Mouse (Mus musculus) olfactory bulb, adult 2 months (tissue): ENCODE data around the gene Ubp1.

Experiments used
- CTCF ChIP-seq: fragments of 200-500 bp; IDR thresholded peaks from 2 replicates; pipeline ENCODE4 v1.5.1; 2012; ENCODE audit warnings: low read depth, mild to moderate bottlenecking, low read length, moderate library complexity; ENCODE audit not compliant: insufficient read depth
- POLR2A ChIP-seq: fragments of 200-500 bp; IDR thresholded peaks from 2 replicates; pipeline ENCODE4 v1.6.1; 2012; ENCODE audit warnings: mild to moderate bottlenecking, low read depth, low read length, moderate library complexity; ENCODE audit not compliant: insufficient read depth

GRCm38 (mm10) chr9:114016402-114016801 is 85.7 kb downstream of the Ubp1 start:
- TF ChIP-seq POLR2A: no peak
- no peak for TF ChIP-seq CTCF
